Mouse (Mus musculus): ENCODE results near the gene Tfip11. TPM values are rescaled to one million over a fixed set of nuclear protein-coding genes. Genes with fewer than 3 reads are reported as not detected.
"Not testable (repeated sequence)": the region's sequence is repeated elsewhere in the genome, so short reads cannot be mapped to it uniquely, and the experiment has no call there.

The Tfip11 gene
- polyA plus RNA-seq, 1 experiment from 2014 or later, result 19.8 TPM

GRCm38 (mm10) chr5:112313222-112313885 lies 12.8 kb upstream of the Tfip11 start:
- H3K9me3 ChIP-seq (replicated peaks; ENCODE audit: low read length), result no peaks in the 10 kb centered on the region
- DNase-seq (ENCODE audit: low spot score), result no peak
- TF ChIP-seq CTCF (IDR thresholded peaks at IDR 0.05; ENCODE audit: low read depth), result no peak
- no peaks in the 10 kb centered on the region for H3K27me3 ChIP-seq (ENCODE audit: insufficient read depth, low read length)
- no peak overlapping the region for H3K9ac ChIP-seq (ENCODE audit: low read depth, low read length)
- H3K27ac ChIP-seq, result no peak overlapping the region
- peaks cover 59% of the 10 kb centered on the region for H3K36me3 ChIP-seq (ENCODE audit: insufficient read depth, low read length)
- H3K4me1 ChIP-seq (replicated peaks; ENCODE audit: insufficient read depth, low read length), result 0 out of 2 replicates have a peak, but pooled peaks cover 11% of the 10 kb centered on the region
- ATAC-seq (replicated peaks; ENCODE audit: low FRiP score, low read depth), result no peak
- H3K4me2 ChIP-seq (ENCODE audit: low read length), result no peak overlapping the region
- H3K4me3 ChIP-seq (replicated peaks; ENCODE audit: low read depth, low read length), result no peak overlapping the region
- WGBS, result 89% methylated on average over 11 of the region's 11 CpGs

GRCm38 (mm10) chr5:112316468-112316867 lies 9.7 kb upstream of the Tfip11 start:
- ATAC-seq (replicated peaks; ENCODE audit: low FRiP score, low read depth), result peak; percentile 73; the same call in 1 of the 2 replicates
- peak; percentile 40 for DNase-seq (ENCODE audit: low spot score)
- WGBS, result 65% methylated on average over 5 of the region's 5 CpGs

GRCm38 (mm10) chr5:112317328-112317727 lies 8.8 kb upstream of the Tfip11 start:
- Histone ChIP-seq H3K4me1 (replicated peaks; ENCODE audit: insufficient read depth, low read length) (0 out of 2 replicates have a peak, but pooled peaks cover 11% of the 10 kb centered on the region), H3K4me3 (replicated peaks; ENCODE audit: low read depth, low read length) (no peak overlapping the region), H3K9me3 (replicated peaks; ENCODE audit: low read length) (no peaks in the 10 kb centered on the region), H3K27me3 (ENCODE audit: insufficient read depth, low read length) (no peaks in the 10 kb centered on the region), H3K36me3 (ENCODE audit: insufficient read depth, low read length) (peaks cover 28% of the 10 kb centered on the region), H3K4me2 (ENCODE audit: low read length) (no peak overlapping the region), H3K9ac (ENCODE audit: low read depth, low read length) (no peak overlapping the region), H3K27ac (peak overlapping the region; percentile 36; the same call in 1 of the 2 replicates)
- no peak for TF ChIP-seq CTCF (IDR thresholded peaks at IDR 0.05; ENCODE audit: low read depth)
- ATAC-seq (replicated peaks; ENCODE audit: low FRiP score, low read depth) (no peak; the same call in 1 of the 2 replicates), DNase-seq (ENCODE audit: low spot score) (peak; percentile 50)
- WGBS, result 46% methylated on average over 5 of the region's 5 CpGs

More at GRCm38 (mm10) chr5:112316468-112316867, 9.7 kb upstream of the Tfip11 start:
- H3K9me3 ChIP-seq (replicated peaks; ENCODE audit: low read length), result no peaks in the 10 kb centered on the region
- no peak overlapping the region for H3K4me3 ChIP-seq (replicated peaks; ENCODE audit: low read depth, low read length)
- peak; percentile 48 for TF ChIP-seq CTCF (IDR thresholded peaks at IDR 0.05; ENCODE audit: low read depth)
- H3K27ac ChIP-seq, result peak overlapping the region; percentile 42; the same call in 1 of the 2 replicates
- peaks cover 33% of the 10 kb centered on the region for H3K36me3 ChIP-seq (ENCODE audit: insufficient read depth, low read length)
- no peak overlapping the region for H3K9ac ChIP-seq (ENCODE audit: low read depth, low read length)
- H3K4me1 ChIP-seq (replicated peaks; ENCODE audit: insufficient read depth, low read length), result 0 out of 2 replicates have a peak, but pooled peaks cover 11% of the 10 kb centered on the region
- no peaks in the 10 kb centered on the region for H3K27me3 ChIP-seq (ENCODE audit: insufficient read depth, low read length)
- no peak overlapping the region for H3K4me2 ChIP-seq (ENCODE audit: low read length)

- ATAC-seq (replicated peaks; ENCODE audit: low FRiP score, low read depth); H3K4me3 ChIP-seq (replicated peaks; ENCODE audit: low read depth, low read length); H3K9ac ChIP-seq (ENCODE audit: low read depth, low read length); H3K27me3 ChIP-seq (ENCODE audit: insufficient read depth, low read length); H3K4me2 ChIP-seq (ENCODE audit: low read length); H3K27ac ChIP-seq; H3K9me3 ChIP-seq (replicated peaks; ENCODE audit: low read length); DNase-seq (ENCODE audit: low spot score): not testable (repeated sequence)
- Histone ChIP-seq H3K36me3 (ENCODE audit: insufficient read depth, low read length) (peaks cover 14% of the 10 kb centered on the region; the same call in 1 of the 2 replicates), H3K4me1 (replicated peaks; ENCODE audit: insufficient read depth, low read length) (0 out of 2 replicates have a peak, but pooled peaks cover 11% of the 10 kb centered on the region)
- WGBS, result 67% methylated on average over 2 of the region's 2 CpGs
Measured at GRCm38 (mm10) chr5:112319343-112319742, 6.8 kb upstream of the Tfip11 start.

GRCm38 (mm10) chr5:112320379-112320778 lies 5.8 kb upstream of the Tfip11 start:
- no peak for TF ChIP-seq CTCF (IDR thresholded peaks at IDR 0.05; ENCODE audit: low read depth)
- DNase-seq (ENCODE audit: low spot score) (no peak), ATAC-seq (replicated peaks; ENCODE audit: low FRiP score, low read depth) (no peak)
- Histone ChIP-seq H3K9me3 (replicated peaks; ENCODE audit: low read length) (no peaks in the 10 kb centered on the region), H3K4me3 (replicated peaks; ENCODE audit: low read depth, low read length) (no peak overlapping the region), H3K4me1 (replicated peaks; ENCODE audit: insufficient read depth, low read length) (0 out of 2 replicates have a peak, but pooled peaks cover 15% of the 10 kb centered on the region), H3K27ac (no peak overlapping the region), H3K36me3 (ENCODE audit: insufficient read depth, low read length) (peaks cover 6% of the 10 kb centered on the region; the same call in 1 of the 2 replicates), H3K4me2 (ENCODE audit: low read length) (no peak overlapping the region), H3K9ac (ENCODE audit: low read depth, low read length) (no peak overlapping the region), H3K27me3 (ENCODE audit: insufficient read depth, low read length) (no peaks in the 10 kb centered on the region)
- 77% methylated on average over 5 of the region's 5 CpGs for WGBS

- Histone ChIP-seq H3K4me3 (replicated peaks; ENCODE audit: low read depth, low read length) (no peak overlapping the region), H3K36me3 (ENCODE audit: insufficient read depth, low read length) (0 out of 2 replicates have a peak, but pooled peaks cover under 1% of the 10 kb centered on the region), H3K27ac (no peak overlapping the region), H3K27me3 (ENCODE audit: insufficient read depth, low read length) (no peaks in the 10 kb centered on the region), H3K9ac (ENCODE audit: low read depth, low read length) (no peak overlapping the region), H3K4me2 (ENCODE audit: low read length) (no peak overlapping the region), H3K9me3 (replicated peaks; ENCODE audit: low read length) (no peaks in the 10 kb centered on the region), H3K4me1 (replicated peaks; ENCODE audit: insufficient read depth, low read length) (0 out of 2 replicates have a peak, but pooled peaks cover 14% of the 10 kb centered on the region)
- DNase-seq (ENCODE audit: low spot score) (no peak), ATAC-seq (replicated peaks; ENCODE audit: low FRiP score, low read depth) (no peak)
- no peak for TF ChIP-seq CTCF (IDR thresholded peaks at IDR 0.05; ENCODE audit: low read depth)
- WGBS, result 64% methylated on average over 6 of the region's 6 CpGs
Measured at GRCm38 (mm10) chr5:112320936-112321335, 5.2 kb upstream of the Tfip11 start.
